Mouse (Mus musculus) hindbrain, postnatal 0 days (tissue): ENCODE results near the gene Taf12. TPM values are rescaled to one million over a fixed set of nuclear protein-coding genes. Genes with fewer than 3 reads are reported as not detected.

Source experiments
- ATAC-seq: fragments of 200-750 bp; cut with Nextera tagmentation; 2 replicates; pipeline ENCODE4 v1.8.0; 2017; ENCODE audit warnings: mild to moderate bottlenecking, moderate TSS enrichment, moderate library complexity
- DNase-seq: peaks from one replicate; pipeline ENCODE4 v3.0.0-alpha.2; 2015; ENCODE audit warnings: low spot score
- H3K27ac ChIP-seq: fragments of 300-500 bp; sonication (generic); 2 replicates; pipeline ENCODE4 v1.5.1; 2014; ENCODE audit warnings: mild to moderate bottlenecking
- H3K27me3 ChIP-seq: fragments of 300-500 bp; sonication (generic); 2 replicates; pipeline ENCODE4 v1.6.1; 2014; ENCODE audit warnings: low read length, mixed read lengths; ENCODE audit not compliant: insufficient read depth
- H3K36me3 ChIP-seq: fragments of 300-500 bp; sonication (generic); 2 replicates; pipeline ENCODE4 v1.6.1; 2014; ENCODE audit warnings: low read length, mixed read lengths; ENCODE audit not compliant: insufficient read depth
- H3K4me1 ChIP-seq: fragments of 300-500 bp; sonication (generic); 2 replicates; pipeline ENCODE4 v1.6.1; 2014; ENCODE audit warnings: antibody characterized with exemption, low read length, mixed read lengths; ENCODE audit not compliant: insufficient read depth
- H3K4me2 ChIP-seq: fragments of 300-500 bp; sonication (generic); 2 replicates; pipeline ENCODE4 v1.6.1; 2014; ENCODE audit warnings: low read depth, mild to moderate bottlenecking, low read length, moderate library complexity, mixed read lengths
- H3K4me3 ChIP-seq: fragments of 300-500 bp; sonication (generic); 2 replicates; pipeline ENCODE4 v1.5.1; 2014; ENCODE audit warnings: low read length
- H3K9ac ChIP-seq: fragments of 300-500 bp; sonication (generic); replicated peaks from 2 replicates; pipeline ENCODE4 v1.6.1; 2014; ENCODE audit warnings: mild to moderate bottlenecking, low read length, moderate library complexity, mixed read lengths
- H3K9me3 ChIP-seq: fragments of 300-500 bp; sonication (generic); 2 replicates; pipeline ENCODE4 v1.6.1; 2016; ENCODE audit warnings: low read length, mixed read lengths
- CTCF ChIP-seq: IDR thresholded peaks from 2 replicates; pipeline ENCODE4 v1.5.1; 2016; ENCODE audit warnings: antibody characterized with exemption, control low read depth, low read depth
- WGBS: fragments of 180-500 bp; shearing (Covaris S2); extraction: QIAGEN DNeasy Blood & Tissue Kit; methylation state at CpG from one replicate; pipeline ENCODE4 v1.1.7; 2014; 5-methylcytosine and 5-hydroxymethylcytosine counted together
- polyA plus RNA-seq: library from polyadenylated mRNA; unstranded; fragments of >200 nt; fragmentation: Nextera tagmentation; extraction: Ambion mirVana; gene quantifications from 2 replicates; pipeline ENCODE4 v1.2.1, GENCODE M21; 2015
- total RNA-seq: library from RNA; depleted of rRNA; stranded (reverse); fragments of >200 nt; gene quantifications from 2 replicates; pipeline ENCODE4 v1.2.3, GENCODE M21; 2014; rRNA removed

The Taf12 gene
- total and polyA plus RNA-seq, 2 experiments from 2014 or later: 7.6 to 30.5 TPM

DNA sequence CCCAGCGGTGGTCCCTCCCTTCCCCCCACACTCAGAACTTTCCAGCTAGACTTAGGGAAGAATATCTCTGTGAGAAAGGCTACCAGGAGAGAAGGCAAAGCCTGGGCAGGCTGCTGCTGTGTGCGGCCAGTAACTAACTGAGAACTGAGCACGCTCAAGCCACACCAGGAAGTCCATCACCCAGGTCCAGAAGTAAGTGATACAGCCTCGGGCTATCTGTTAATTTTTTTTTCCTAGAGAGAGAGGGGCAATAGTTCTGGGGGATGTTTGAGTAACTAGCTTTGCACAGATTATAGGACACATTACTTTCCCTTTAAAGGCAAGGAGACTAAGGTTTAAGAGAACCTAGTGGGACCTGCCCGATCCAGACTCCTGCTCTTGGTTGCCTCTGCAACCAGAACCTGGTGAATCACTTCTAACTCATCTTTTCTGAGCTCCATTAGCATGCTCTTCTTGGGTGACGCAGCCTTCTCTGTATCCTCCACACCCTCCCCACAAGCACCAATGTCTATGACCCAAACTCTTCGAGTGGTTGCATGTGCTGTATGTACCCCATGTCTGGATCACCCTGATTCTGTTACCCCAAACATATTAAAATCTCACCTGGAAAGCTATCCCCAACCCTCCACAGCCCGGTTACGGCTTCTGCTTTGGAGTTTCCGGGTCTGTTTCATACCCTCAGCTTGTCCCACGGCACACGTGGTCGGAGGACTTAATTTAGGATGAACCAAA lies 70.4 kb downstream of the Taf12 start:
- Histone ChIP-seq H3K9ac (peak overlapping the region; percentile 64), H3K27me3 (no peaks in the 10 kb centered on the region), H3K36me3 (no peaks in the 10 kb centered on the region), H3K9me3 (no peaks in the 10 kb centered on the region), H3K4me2 (peak overlapping the region; percentile 97), H3K4me1 (peaks cover 10% of the 10 kb centered on the region), H3K27ac (no peak overlapping the region), H3K4me3 (peak overlapping the region; percentile 84)
- TF ChIP-seq CTCF: no peak
- 8% methylated on average over 13 of the region's 13 CpGs for WGBS
- DNase-seq (no peak), ATAC-seq (0 out of 2 replicates have a peak, but pooled peaks have one; percentile 3)

Other genes with a start within 250 kb of the Taf12 start
- not detected in 2 replicates for gene Gm10300, start 199.7 kb upstream of the Taf12 start, total RNA-seq
- gene Gm10300, start 199.7 kb upstream of the Taf12 start, polyA plus RNA-seq: not detected in 2 replicates
- 69.7 and 70.1 TPM in 2 replicates for gene Epb41, start 199.1 kb upstream of the Taf12 start, total RNA-seq
- 33.3 and 33.7 TPM in 2 replicates for gene Epb41, start 199.1 kb upstream of the Taf12 start, polyA plus RNA-seq
- gene Oprd1, start 129.9 kb upstream of the Taf12 start, total RNA-seq: 3.5 and 6.3 TPM in 2 replicates
- gene Oprd1, start 129.9 kb upstream of the Taf12 start, polyA plus RNA-seq: 0.66 and 0.86 TPM in 2 replicates
- 56.4 and 57.1 TPM in 2 replicates for gene Ythdf2, start 62.1 kb upstream of the Taf12 start, total RNA-seq
- 86.4 and 87.7 TPM in 2 replicates for gene Ythdf2, start 62.1 kb upstream of the Taf12 start, polyA plus RNA-seq
- gene Gmeb1, start 12.8 kb upstream of the Taf12 start, total RNA-seq: 19.1 and 20.1 TPM in 2 replicates
- gene Gmeb1, start 12.8 kb upstream of the Taf12 start, polyA plus RNA-seq: 29.9 and 30.2 TPM in 2 replicates
- 4.9 and 5.4 TPM in 2 replicates for gene Rab42, start 29.0 kb downstream of the Taf12 start, total RNA-seq
- 5.1 and 5.9 TPM in 2 replicates for gene Rab42, start 29.0 kb downstream of the Taf12 start, polyA plus RNA-seq
- 53.2 and 79.3 TPM in 2 replicates for gene Trnau1ap, start 55.2 kb downstream of the Taf12 start, total RNA-seq
- gene Trnau1ap, start 55.2 kb downstream of the Taf12 start, polyA plus RNA-seq: 56.6 and 62.6 TPM in 2 replicates
- 20.7 and 24.4 TPM in 2 replicates for gene Rcc1, start 79.2 kb downstream of the Taf12 start, total RNA-seq
- gene Rcc1, start 79.2 kb downstream of the Taf12 start, polyA plus RNA-seq: 28.8 and 29.7 TPM in 2 replicates
- 4.0 and 5.0 TPM in 2 replicates for gene Phactr4, start 148.1 kb downstream of the Taf12 start, total RNA-seq
- gene Phactr4, start 148.1 kb downstream of the Taf12 start, polyA plus RNA-seq: 5.2 and 5.4 TPM in 2 replicates
- 11.4 and 11.6 TPM in 2 replicates for gene Med18, start 189.5 kb downstream of the Taf12 start, total RNA-seq
- 12.1 and 13.8 TPM in 2 replicates for gene Med18, start 189.5 kb downstream of the Taf12 start, polyA plus RNA-seq
- 22.8 and 25.7 TPM in 2 replicates for gene Sesn2, start 236.1 kb downstream of the Taf12 start, total RNA-seq
- 18.3 and 19.9 TPM in 2 replicates for gene Sesn2, start 236.1 kb downstream of the Taf12 start, polyA plus RNA-seq